Mouse (Mus musculus): ENCODE results near the gene Tmem14a. TPM values are rescaled to one million over a fixed set of nuclear protein-coding genes. Genes with fewer than 3 reads are reported as not detected.

Gene Tmem14a
- total and polyA plus RNA-seq, 3 experiments, result 1.3 to 1.7 TPM; not detected in 1

GRCm38 (mm10) chr1:21241096-21241495 is 22.7 kb downstream of the Tmem14a start:
- no peaks in the 10 kb centered on the region for H3K79me2 ChIP-seq (ENCODE audit: control insufficient read depth, insufficient read depth, low read length, poor library complexity)
- H3K9me3 ChIP-seq (replicated peaks; ENCODE audit: insufficient read depth, low read length), result no peaks in the 10 kb centered on the region
- H3K4me3 ChIP-seq (ENCODE audit: control insufficient read depth in 1 of 2, insufficient read depth in 1 of 2, low read depth in 2 of 2, low read length in 2 of 2), result peak overlapping the region in 1 of 2 experiments; percentile 28; a peak in 2 of 4 replicates
- H3K27me3 ChIP-seq (ENCODE audit: control insufficient read depth in 1 of 2, insufficient read depth in 2 of 2, low read length in 2 of 2), result no peaks in the 10 kb centered on the region
- no peak overlapping the region for H3K27ac ChIP-seq (ENCODE audit: control insufficient read depth, low read depth, low read length)
- peaks cover 0 to 18% of the 10 kb centered on the region in 2 experiments; a peak in 2 of 4 replicates for H3K36me3 ChIP-seq (ENCODE audit: control insufficient read depth in 1 of 2, insufficient read depth in 2 of 2, low read length in 2 of 2)
- peaks cover 7 to 12% of the 10 kb centered on the region in 2 experiments for H3K4me1 ChIP-seq (ENCODE audit: control insufficient read depth in 1 of 2, insufficient read depth in 2 of 2, low read length in 2 of 2)
- no peak for DNase-seq (ENCODE audit: low read depth, low spot score)
- TF ChIP-seq MAFK (IDR thresholded peaks at IDR 0.05; ENCODE audit: borderline replicate concordance, low read depth, low read length) (no peak), CHD2 (IDR thresholded peaks at IDR 0.05; ENCODE audit: low read length) (no peak), POLR2A (IDR thresholded peaks at IDR 0.05; ENCODE audit: control insufficient read depth in 1 of 2, insufficient read depth in 1 of 2, low read depth in 1 of 2, low read length in 2 of 2, poor library complexity in 1 of 2) (no peak), POLR2AphosphoS2 (IDR thresholded peaks at IDR 0.05; ENCODE audit: low read length) (no peak), UBTF (IDR thresholded peaks at IDR 0.05; ENCODE audit: borderline replicate concordance, insufficient read depth, low read depth, low read length) (no peak), ETS1 (IDR thresholded peaks at IDR 0.05; ENCODE audit: low read depth, low read length) (no peak), HCFC1 (IDR thresholded peaks at IDR 0.05; ENCODE audit: low read depth, low read length) (no peak)
- no peak overlapping the region for H3K9ac ChIP-seq (ENCODE audit: control insufficient read depth, low read depth, low read length, poor library complexity, severe bottlenecking)

GRCm38 (mm10) chr1:21244290-21244960 is 26.1 kb downstream of the Tmem14a start:
- no peak for DNase-seq (ENCODE audit: low read depth, low spot score)
- Histone ChIP-seq H3K9me3 (replicated peaks; ENCODE audit: insufficient read depth, low read length) (no peaks in the 10 kb centered on the region), H3K36me3 (ENCODE audit: control insufficient read depth in 1 of 2, insufficient read depth in 2 of 2, low read length in 2 of 2) (peaks cover 0 to 27% of the 10 kb centered on the region in 2 experiments; a peak in 2 of 4 replicates), H3K79me2 (ENCODE audit: control insufficient read depth, insufficient read depth, low read length, poor library complexity) (no peaks in the 10 kb centered on the region), H3K9ac (ENCODE audit: control insufficient read depth, low read depth, low read length, poor library complexity, severe bottlenecking) (no peak overlapping the region), H3K4me3 (ENCODE audit: control insufficient read depth in 1 of 2, insufficient read depth in 1 of 2, low read depth in 2 of 2, low read length in 2 of 2) (no peak overlapping the region), H3K27me3 (ENCODE audit: control insufficient read depth in 1 of 2, insufficient read depth in 2 of 2, low read length in 2 of 2) (no peaks in the 10 kb centered on the region), H3K27ac (ENCODE audit: control insufficient read depth, low read depth, low read length) (no peak overlapping the region), H3K4me1 (ENCODE audit: control insufficient read depth in 1 of 2, insufficient read depth in 2 of 2, low read length in 2 of 2) (peaks cover 21 to 27% of the 10 kb centered on the region in 2 experiments)
- TF ChIP-seq MAX (IDR thresholded peaks at IDR 0.05; ENCODE audit: low read length), result no peak
- no peak for TF ChIP-seq ETS1 (IDR thresholded peaks at IDR 0.05; ENCODE audit: low read depth, low read length)
- no peak for TF ChIP-seq MAFK (IDR thresholded peaks at IDR 0.05; ENCODE audit: borderline replicate concordance, low read depth, low read length)
- no peak for TF ChIP-seq SMC3 (IDR thresholded peaks at IDR 0.05; ENCODE audit: low read depth, low read length)
- TF ChIP-seq MYB (IDR thresholded peaks at IDR 0.05; ENCODE audit: low read depth, low read length), result no peak
- no peak for TF ChIP-seq SIN3A (IDR thresholded peaks at IDR 0.05; ENCODE audit: low read length)
- TF ChIP-seq USF2 (IDR thresholded peaks at IDR 0.05; ENCODE audit: borderline replicate concordance in 1 of 2, insufficient read depth in 1 of 2, low read depth in 1 of 2, low read length in 2 of 2), result no peak
- no peak for TF ChIP-seq RAD21 (IDR thresholded peaks at IDR 0.05; ENCODE audit: low read depth, low read length)
- no peak for TF ChIP-seq ELF1 (IDR thresholded peaks at IDR 0.05; ENCODE audit: low read depth, low read length)
- TF ChIP-seq GATA1 (IDR thresholded peaks at IDR 0.05; ENCODE audit: low read depth, low read length), result no peak
- no peak for TF ChIP-seq CTCF (IDR thresholded peaks at IDR 0.05 in 2 of 3, conservative IDR thresholded peaks at IDR 0.05 in 1 of 3; ENCODE audit: control insufficient read depth in 1 of 3, insufficient read depth in 1 of 3, low read depth in 2 of 3, low read length in 3 of 3, poor library complexity in 1 of 3, severe bottlenecking in 1 of 3)
- TF ChIP-seq KAT2A (conservative IDR thresholded peaks at IDR 0.05; ENCODE audit: low read depth, low read length), result no peak
